Mouse (Mus musculus): Measurements from ENCODE around the gene Brsk2. TPM values are rescaled to one million over a fixed set of nuclear protein-coding genes. Genes with fewer than 3 reads are reported as not detected.
"Not testable (repeated sequence)": the region's sequence is repeated elsewhere in the genome, so short reads cannot be mapped to it uniquely, and the experiment has no call there.

The Brsk2 gene
- 23.9 and 33.5 TPM in 2 replicates for polyA plus RNA-seq (2014; fragmentation: Nextera tagmentation; extraction: Ambion mirVana)

DNA sequence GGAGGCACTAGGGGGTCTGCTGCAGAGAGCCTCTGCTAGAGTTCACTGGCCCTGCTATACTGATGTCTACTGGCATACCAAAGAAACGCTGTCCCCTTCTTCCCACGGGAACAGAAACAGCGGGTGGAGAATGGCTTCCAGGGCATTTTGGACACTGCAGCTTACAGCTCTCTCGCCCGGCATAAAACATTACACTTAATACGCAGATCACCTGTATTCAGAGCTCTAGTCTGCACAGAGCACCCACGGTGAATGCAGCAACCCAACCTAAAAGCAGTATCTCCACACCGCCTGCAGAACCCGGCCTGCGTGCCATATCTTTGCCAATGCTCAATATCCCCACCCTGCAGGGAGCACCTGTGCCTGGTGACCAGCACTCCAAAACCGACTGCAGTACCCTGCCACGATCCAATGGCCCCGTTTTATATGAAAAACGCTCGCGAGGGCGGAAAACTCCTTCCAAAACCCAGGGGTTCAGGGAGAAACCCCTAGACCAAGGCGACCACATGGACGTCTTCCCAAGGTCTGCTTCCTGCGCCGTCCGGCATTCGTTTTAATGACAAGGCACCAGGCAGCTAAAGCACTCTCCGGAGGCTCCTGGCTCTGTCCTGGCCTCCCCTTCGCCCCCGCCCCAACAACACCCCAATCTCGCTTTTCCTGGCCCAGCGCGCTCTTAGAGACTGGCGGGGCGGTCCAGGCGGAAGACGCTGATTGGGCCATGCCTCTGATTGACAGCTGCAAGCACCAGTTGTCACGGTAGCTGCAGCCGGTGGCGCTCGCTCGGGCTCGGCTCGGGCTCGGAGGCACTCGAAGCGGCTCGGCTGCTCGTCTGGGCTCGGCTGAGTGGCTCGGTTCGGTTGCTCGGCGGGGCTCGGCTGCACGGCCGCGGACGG is at the start of gene Brsk2:
Brsk2 (plus strand) TSS at position 846 of the 893 bp plus-strand sequence.
- Histone ChIP-seq H3K27ac (replicated peaks; ENCODE audit: low read depth, low read length) (peak within 1 kb of the TSS; percentile 98), H3K4me3 (replicated peaks; ENCODE audit: low read depth, low read length) (peak within 1 kb of the TSS; percentile 98), H3K36me3 (ENCODE audit: control insufficient read depth, insufficient read depth, low read length) (peaks cover 9% of the 10 kb centered on the region), H3K9ac (replicated peaks; ENCODE audit: low read length) (peak within 1 kb of the TSS; percentile 100), H3K4me2 (ENCODE audit: low read length) (peak within 1 kb of the TSS; percentile 94), H3K4me1 (ENCODE audit: control insufficient read depth, insufficient read depth, low read length) (peaks cover 52% of the 10 kb centered on the region), H3K9me3 (ENCODE audit: control insufficient read depth, low read length) (no peaks in the 10 kb centered on the region), H3K27me3 (ENCODE audit: control insufficient read depth, insufficient read depth, low read length) (no peaks in the 10 kb centered on the region)
- peak; percentile 98 for DNase-seq
- peak; percentile 91 for ATAC-seq (ENCODE audit: low FRiP score, low TSS enrichment)
- under 1% methylated on average over 55 of the region's 55 CpGs for WGBS

DNA sequence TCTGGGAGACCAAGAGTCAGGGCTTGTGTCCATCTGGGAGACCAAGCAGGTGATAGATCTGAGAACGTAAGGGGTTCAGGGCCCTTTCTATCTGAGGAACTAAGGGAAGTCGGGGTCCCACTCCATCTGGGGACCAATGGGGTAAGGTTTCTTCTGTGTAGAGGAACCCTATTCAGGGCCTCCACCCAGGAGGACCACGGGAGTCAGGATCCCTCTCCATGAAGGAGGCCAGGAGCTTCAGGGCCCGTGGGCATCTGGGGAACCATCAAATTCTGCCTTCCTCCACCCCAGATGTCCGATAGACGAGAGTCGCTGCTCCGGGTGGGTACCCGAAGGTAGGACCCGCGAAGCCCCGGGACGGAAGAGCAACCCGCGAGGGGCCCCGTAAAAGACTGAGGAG is 47.7 kb upstream of the Brsk2 start:
- DNase-seq (no peak), ATAC-seq (ENCODE audit: low FRiP score, low TSS enrichment) (no peak; the same call in none of the 2 replicates)
- under 1% methylated on average over 16 of the region's 16 CpGs for WGBS
- Histone ChIP-seq H3K4me2 (ENCODE audit: low read length) (peak overlapping the region; percentile 65), H3K27ac (replicated peaks; ENCODE audit: low read depth, low read length) (peak overlapping the region; percentile 80), H3K36me3 (ENCODE audit: control insufficient read depth, insufficient read depth, low read length) (no peaks in the 10 kb centered on the region), H3K27me3 (ENCODE audit: control insufficient read depth, insufficient read depth, low read length) (peaks cover 4% of the 10 kb centered on the region), H3K9ac (replicated peaks; ENCODE audit: low read length) (peak overlapping the region; percentile 87), H3K9me3 (ENCODE audit: control insufficient read depth, low read length) (no peaks in the 10 kb centered on the region), H3K4me3 (replicated peaks; ENCODE audit: low read depth, low read length) (peak overlapping the region; percentile 88), H3K4me1 (ENCODE audit: control insufficient read depth, insufficient read depth, low read length) (peaks cover 26% of the 10 kb centered on the region)

DNA sequence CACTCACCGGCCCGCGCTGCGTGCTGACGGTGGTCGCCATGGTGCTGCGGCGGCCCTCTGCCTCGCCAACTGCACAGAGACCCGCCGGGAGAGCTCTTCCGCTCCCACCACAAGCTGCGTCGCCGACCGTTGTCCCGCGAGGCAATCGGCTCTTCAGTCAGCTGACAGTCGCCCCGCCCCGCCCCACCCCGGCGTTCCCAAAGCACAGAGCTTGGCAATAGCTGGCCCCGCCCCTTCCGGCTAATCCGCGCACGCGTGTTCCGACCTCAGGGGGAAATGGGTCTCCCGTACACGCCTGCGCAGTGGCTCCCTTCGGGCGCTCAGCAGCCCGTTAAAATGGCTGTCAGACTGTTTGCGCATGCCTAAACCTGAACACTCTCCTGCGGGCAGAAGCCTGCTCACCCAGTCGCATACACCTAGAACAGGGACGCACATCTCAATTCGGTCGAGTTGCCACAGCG is 47.3 kb upstream of the Brsk2 start:
- Histone ChIP-seq H3K4me2 (ENCODE audit: low read length) (peak overlapping the region; percentile 65), H3K27ac (replicated peaks; ENCODE audit: low read depth, low read length) (peak overlapping the region; percentile 80), H3K9me3 (ENCODE audit: control insufficient read depth, low read length) (no peaks in the 10 kb centered on the region), H3K4me1 (ENCODE audit: control insufficient read depth, insufficient read depth, low read length) (peaks cover 23% of the 10 kb centered on the region), H3K4me3 (replicated peaks; ENCODE audit: low read depth, low read length) (peak overlapping the region; percentile 88), H3K27me3 (ENCODE audit: control insufficient read depth, insufficient read depth, low read length) (peaks cover 4% of the 10 kb centered on the region), H3K36me3 (ENCODE audit: control insufficient read depth, insufficient read depth, low read length) (no peaks in the 10 kb centered on the region), H3K9ac (replicated peaks; ENCODE audit: low read length) (peak overlapping the region; percentile 87)
- under 1% methylated on average over 44 of the region's 44 CpGs for WGBS
- ATAC-seq (ENCODE audit: low FRiP score, low TSS enrichment) = peak; percentile 96
- peak; percentile 100 for DNase-seq

DNA sequence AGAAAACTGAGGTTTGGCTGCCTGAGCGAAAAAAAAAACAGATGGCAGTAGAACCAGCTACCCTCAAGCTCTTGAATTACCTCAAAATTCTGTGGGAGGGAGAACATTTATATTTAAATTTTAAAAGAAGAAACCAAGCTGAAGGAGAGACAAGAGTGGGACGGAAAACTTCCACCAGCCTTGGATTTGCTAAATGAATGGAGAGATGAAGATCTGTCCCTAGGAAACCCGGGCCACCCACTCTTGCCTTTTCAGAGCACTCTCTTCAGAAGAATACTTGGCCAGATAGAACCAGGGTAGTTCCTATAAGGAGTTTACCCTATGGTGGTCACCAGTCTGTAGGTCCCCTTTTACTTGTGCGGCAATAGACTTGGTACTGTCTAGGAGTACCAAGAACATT is 46.8 kb upstream of the Brsk2 start:
- Histone ChIP-seq H3K27ac (replicated peaks; ENCODE audit: low read depth, low read length) (peak overlapping the region; percentile 79), H3K27me3 (ENCODE audit: control insufficient read depth, insufficient read depth, low read length) (peaks cover 4% of the 10 kb centered on the region), H3K36me3 (ENCODE audit: control insufficient read depth, insufficient read depth, low read length) (no peaks in the 10 kb centered on the region), H3K4me3 (replicated peaks; ENCODE audit: low read depth, low read length) (peak overlapping the region; percentile 88), H3K4me1 (ENCODE audit: control insufficient read depth, insufficient read depth, low read length) (peaks cover 23% of the 10 kb centered on the region), H3K4me2 (ENCODE audit: low read length) (peak overlapping the region; percentile 65), H3K9ac (replicated peaks; ENCODE audit: low read length) (peak overlapping the region; percentile 51), H3K9me3 (ENCODE audit: control insufficient read depth, low read length) (no peaks in the 10 kb centered on the region)
- no peak for ATAC-seq (ENCODE audit: low FRiP score, low TSS enrichment)
- WGBS = 62% methylated on average over 4 of the region's 4 CpGs
- no peak for DNase-seq

DNA sequence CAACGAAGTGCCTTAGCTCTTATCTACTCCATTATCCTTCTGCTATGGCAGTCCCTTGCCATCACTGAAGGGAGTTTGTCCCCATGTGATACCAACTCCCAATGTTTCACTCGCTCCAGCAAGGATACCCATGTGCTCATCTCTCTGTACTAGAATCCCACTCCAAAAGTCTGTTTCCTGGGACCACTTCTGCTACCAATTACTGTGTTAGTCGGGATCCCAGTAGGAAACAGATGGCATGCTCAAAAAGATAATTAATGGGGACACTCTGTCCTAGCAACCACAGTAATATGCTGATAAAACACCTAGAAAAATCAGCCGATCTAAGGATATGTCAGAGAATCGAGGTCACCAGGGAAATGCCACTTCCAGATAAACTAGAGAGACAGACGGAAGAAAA is 41.0 kb upstream of the Brsk2 start:
- H3K4me1 ChIP-seq (ENCODE audit: control insufficient read depth, insufficient read depth, low read length) = peaks cover 10% of the 10 kb centered on the region
- no peak overlapping the region for H3K4me2 ChIP-seq (ENCODE audit: low read length)
- DNase-seq (no peak), ATAC-seq (ENCODE audit: low FRiP score, low TSS enrichment) (no peak)
- 75% methylated on average over 6 of the region's 6 CpGs for WGBS
- no peak overlapping the region for H3K4me3 ChIP-seq (replicated peaks; ENCODE audit: low read depth, low read length)
- no peak overlapping the region for H3K9ac ChIP-seq (replicated peaks; ENCODE audit: low read length)
- H3K9me3 ChIP-seq (ENCODE audit: control insufficient read depth, low read length) = no peaks in the 10 kb centered on the region
- H3K27ac ChIP-seq (replicated peaks; ENCODE audit: low read depth, low read length) = no peak overlapping the region
- no peaks in the 10 kb centered on the region for H3K36me3 ChIP-seq (ENCODE audit: control insufficient read depth, insufficient read depth, low read length)
- peaks cover 11% of the 10 kb centered on the region for H3K27me3 ChIP-seq (ENCODE audit: control insufficient read depth, insufficient read depth, low read length)

DNA sequence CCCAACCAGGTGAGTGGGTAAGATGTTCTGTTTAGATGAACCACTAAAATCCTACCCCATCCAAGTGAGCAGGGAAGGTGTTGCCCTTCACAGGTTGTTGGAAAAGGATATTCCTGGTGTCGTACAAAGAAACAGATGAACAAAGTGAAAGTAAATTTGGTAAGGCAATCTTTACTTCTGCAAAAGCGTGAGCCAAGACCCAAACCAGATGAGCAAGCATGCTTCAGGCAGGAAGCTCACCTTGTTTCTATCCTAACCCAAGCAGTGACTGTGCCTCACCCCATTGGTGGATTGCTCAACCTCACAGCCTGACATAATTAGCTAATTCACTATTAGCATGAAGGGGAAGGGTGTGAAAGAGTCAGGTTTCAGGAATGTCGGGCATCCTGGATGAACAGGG is 38.2 kb upstream of the Brsk2 start:
- no peak for ATAC-seq (ENCODE audit: low FRiP score, low TSS enrichment)
- WGBS = 75% methylated on average over 3 of the region's 3 CpGs
- no peaks in the 10 kb centered on the region for H3K9me3 ChIP-seq (ENCODE audit: control insufficient read depth, low read length)

DNA sequence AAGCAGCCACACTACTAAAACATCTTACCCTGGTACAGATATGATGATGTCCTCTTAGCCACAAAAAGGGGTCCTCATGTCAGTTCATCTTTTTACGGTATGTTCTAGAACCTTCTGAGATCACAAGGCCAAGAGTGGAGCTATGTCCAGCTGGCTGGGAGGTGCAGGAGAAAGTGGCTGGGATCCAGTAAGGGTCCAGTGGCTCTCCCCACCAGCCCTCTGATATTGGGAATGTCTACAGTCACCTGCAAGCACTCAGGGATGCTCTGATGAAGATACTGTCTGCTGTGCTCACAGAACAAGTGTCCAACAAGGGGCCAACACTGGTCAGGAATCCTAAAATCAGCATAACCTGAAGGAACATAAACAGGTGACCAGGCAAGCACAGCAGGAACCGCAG is 31.1 kb upstream of the Brsk2 start, which contains the start of gene Tollip:
Tollip (minus strand) TSS at position 101 of the 400 bp plus-strand sequence.
- H3K36me3 ChIP-seq (ENCODE audit: control insufficient read depth, insufficient read depth, low read length) = no peaks in the 10 kb centered on the region
- H3K4me1 ChIP-seq (ENCODE audit: control insufficient read depth, insufficient read depth, low read length) = no peaks in the 10 kb centered on the region
- ATAC-seq (ENCODE audit: low FRiP score, low TSS enrichment) (no peak), DNase-seq (no peak)
- H3K27me3 ChIP-seq (ENCODE audit: control insufficient read depth, insufficient read depth, low read length) = no peaks in the 10 kb centered on the region
- no peak within 1 kb of the TSS for H3K27ac ChIP-seq (replicated peaks; ENCODE audit: low read depth, low read length)
- H3K4me2 ChIP-seq (ENCODE audit: low read length) = no peak within 1 kb of the TSS
- H3K9ac ChIP-seq (replicated peaks; ENCODE audit: low read length) = no peak within 1 kb of the TSS
- no peaks in the 10 kb centered on the region for H3K9me3 ChIP-seq (ENCODE audit: control insufficient read depth, low read length)
- whole genome bisulfite sequencing = 91% methylated on average over 2 of the region's 2 CpGs
- no peak within 1 kb of the TSS for H3K4me3 ChIP-seq (replicated peaks; ENCODE audit: low read depth, low read length)

More for the DNA sequence above, 38.2 kb upstream of the Brsk2 start:
- no peak overlapping the region for H3K4me3 ChIP-seq (replicated peaks; ENCODE audit: low read depth, low read length)
- DNase-seq = no peak
- no peak overlapping the region for H3K4me2 ChIP-seq (ENCODE audit: low read length)
- peaks cover 8% of the 10 kb centered on the region; the same call in 1 of the 2 replicates for H3K27me3 ChIP-seq (ENCODE audit: control insufficient read depth, insufficient read depth, low read length)
- H3K36me3 ChIP-seq (ENCODE audit: control insufficient read depth, insufficient read depth, low read length) = no peaks in the 10 kb centered on the region
- H3K4me1 ChIP-seq (ENCODE audit: control insufficient read depth, insufficient read depth, low read length) = peaks cover 10% of the 10 kb centered on the region
- H3K27ac ChIP-seq (replicated peaks; ENCODE audit: low read depth, low read length) = no peak overlapping the region
- H3K9ac ChIP-seq (replicated peaks; ENCODE audit: low read length) = no peak overlapping the region

DNA sequence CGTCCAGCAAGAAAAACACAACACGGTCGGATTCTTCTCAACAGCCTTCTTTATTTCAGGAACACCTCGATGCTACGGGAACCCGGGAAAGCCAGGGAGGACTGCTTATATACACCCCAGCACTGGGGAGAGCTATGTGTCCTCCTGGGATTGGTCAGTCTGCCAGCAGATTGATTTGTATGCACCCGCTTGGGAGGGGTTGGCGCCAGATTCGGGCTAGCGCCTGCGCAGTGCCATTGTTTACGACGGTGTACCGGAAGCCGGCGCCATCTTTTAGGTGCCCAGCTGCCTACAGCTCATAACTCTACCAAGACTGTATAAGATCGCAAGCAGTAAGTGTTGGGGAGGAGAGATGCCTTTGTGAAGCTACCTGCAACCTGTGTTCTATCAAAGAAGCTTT is 25.4 kb upstream of the Brsk2 start:
- WGBS = 96% methylated on average over 17 of the region's 17 CpGs
- DNase-seq = not testable (repeated sequence)

More for the DNA sequence above, 25.4 kb upstream of the Brsk2 start:
- not testable (repeated sequence) for H3K9ac ChIP-seq (replicated peaks; ENCODE audit: low read length); H3K4me1 ChIP-seq (ENCODE audit: control insufficient read depth, insufficient read depth, low read length); H3K9me3 ChIP-seq (ENCODE audit: control insufficient read depth, low read length); H3K4me3 ChIP-seq (replicated peaks; ENCODE audit: low read depth, low read length); H3K27ac ChIP-seq (replicated peaks; ENCODE audit: low read depth, low read length); H3K4me2 ChIP-seq (ENCODE audit: low read length); ATAC-seq (ENCODE audit: low FRiP score, low TSS enrichment); H3K36me3 ChIP-seq (ENCODE audit: control insufficient read depth, insufficient read depth, low read length); H3K27me3 ChIP-seq (ENCODE audit: control insufficient read depth, insufficient read depth, low read length)
